Mouse (Mus musculus) E14TG2a.4 (cell line): ENCODE data around the gene Gm3417.
"Not testable (repeated sequence)": the region's sequence is repeated elsewhere in the genome, so short reads cannot be mapped to it uniquely, and the experiment has no call there.

Experiments used
- H3K27me3 ChIP-seq: 2 replicates; pipeline ENCODE4 v1.6.1; 2014; ENCODE audit warnings: low read length, control low read depth; ENCODE audit not compliant: insufficient read depth
- H3K36me3 ChIP-seq: 2 replicates; pipeline ENCODE4 v1.6.1; 2014; ENCODE audit warnings: low read length, control low read depth; ENCODE audit not compliant: insufficient read depth
- H3K4me1 ChIP-seq: replicated peaks from 2 replicates; pipeline ENCODE4 v1.6.1; 2014; ENCODE audit warnings: low read depth, low read length, control low read depth
- H3K4me3 ChIP-seq: replicated peaks from 2 replicates; pipeline ENCODE4 v1.5.1; 2014; ENCODE audit warnings: mild to moderate bottlenecking, low read length
- H3K9me3 ChIP-seq: 2 replicates; pipeline ENCODE4 v1.6.1; 2014; ENCODE audit warnings: low read length, control low read depth
- CTCF ChIP-seq: conservative IDR thresholded peaks from 2 replicates; pipeline ENCODE4 v1.5.1; 2014; ENCODE audit warnings: low read length
- NANOG ChIP-seq: IDR thresholded peaks from 2 replicates; pipeline ENCODE4 v1.6.1; 2014; ENCODE audit warnings: borderline replicate concordance, low read length, mixed read lengths
- POU5F1 ChIP-seq: IDR thresholded peaks from 2 replicates; pipeline ENCODE4 v1.6.1; 2014; ENCODE audit warnings: low read length, borderline replicate concordance

Gm3417 gene

GRCm38 (mm10) chr17:14977718-14978361 is 750 bp downstream of the Gm3417 start:
- H3K4me3 ChIP-seq = peak overlapping the region; percentile 74
- not testable (repeated sequence) for H3K4me1 ChIP-seq, H3K27me3 ChIP-seq, H3K36me3 ChIP-seq, H3K9me3 ChIP-seq

DNA sequence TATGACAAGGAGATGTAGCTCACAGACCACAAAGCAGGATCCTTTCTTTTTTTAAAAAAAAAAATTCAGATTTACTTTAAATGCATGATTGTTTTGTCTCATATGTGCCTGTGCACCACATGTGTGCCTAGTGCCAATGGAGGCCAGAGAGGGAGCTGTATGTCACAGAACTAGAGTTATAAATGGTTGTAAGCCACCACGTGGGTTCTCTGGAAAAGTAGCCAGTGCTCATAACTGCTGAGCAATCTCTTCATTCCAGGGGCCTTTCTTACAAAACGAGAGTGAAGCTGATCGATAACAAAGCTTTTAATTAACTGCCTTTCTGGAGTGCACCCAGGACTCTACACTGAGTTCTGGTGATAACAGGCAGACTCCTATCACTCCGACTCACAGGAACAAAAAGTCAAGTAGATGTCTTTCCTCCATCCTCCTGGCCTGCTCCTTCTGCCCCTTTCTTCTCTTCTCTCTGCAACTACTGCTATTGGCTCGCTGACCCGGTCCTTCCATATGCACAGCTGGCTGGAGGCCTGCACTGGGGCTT is 10.1 kb downstream of the Gm3417 start:
- not testable (repeated sequence) for H3K36me3 ChIP-seq, H3K4me3 ChIP-seq, H3K4me1 ChIP-seq, H3K9me3 ChIP-seq, H3K27me3 ChIP-seq

DNA sequence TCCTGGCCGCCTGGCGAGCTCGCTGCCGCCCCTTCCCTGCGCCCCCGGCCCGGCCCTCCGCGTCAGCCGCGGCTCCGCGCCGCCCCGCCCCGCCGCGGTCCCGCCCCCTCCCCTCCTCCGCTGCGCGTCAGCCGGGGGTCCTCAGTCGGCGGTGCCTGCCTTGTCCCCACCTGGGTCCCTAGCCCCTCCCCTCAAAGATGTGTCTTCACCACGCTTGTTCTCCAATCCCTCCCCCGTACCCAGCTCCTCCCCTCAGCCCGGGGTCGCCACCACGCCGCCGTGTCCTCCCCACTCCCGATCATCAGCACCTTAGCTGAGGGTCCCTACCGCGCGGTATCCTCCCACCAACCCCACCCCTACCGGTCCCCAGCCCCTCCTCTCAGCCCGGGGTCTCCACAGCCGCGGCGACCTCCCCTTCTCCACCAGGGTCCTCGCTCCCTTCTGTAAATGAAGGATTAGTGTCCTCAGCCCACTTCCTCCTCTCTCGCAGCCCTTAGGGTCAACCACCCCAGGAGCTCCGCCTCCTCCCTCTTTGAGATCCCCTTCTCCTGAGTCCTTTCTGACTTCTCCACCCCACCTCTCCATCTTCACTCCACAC is 16.9 kb downstream of the Gm3417 start:
- not testable (repeated sequence) for H3K4me3 ChIP-seq, H3K27me3 ChIP-seq, H3K9me3 ChIP-seq
- peaks cover 10% of the 10 kb centered on the region for H3K4me1 ChIP-seq
- H3K36me3 ChIP-seq = peaks cover 23% of the 10 kb centered on the region

- not testable (repeated sequence) for H3K27me3 ChIP-seq, H3K9me3 ChIP-seq
- peak within 1 kb of the TSS; percentile 87 for H3K4me3 ChIP-seq
- H3K36me3 ChIP-seq = peaks cover 29% of the 10 kb centered on the region
- peaks cover 10% of the 10 kb centered on the region for H3K4me1 ChIP-seq
These were observed 17.5 kb downstream of the Gm3417 start, which contains the start of gene Phf10 for GRCm38 (mm10) chr17:14960951-14961556. TSS of gene Phf10 (minus strand) at chr17:14961273.

DNA sequence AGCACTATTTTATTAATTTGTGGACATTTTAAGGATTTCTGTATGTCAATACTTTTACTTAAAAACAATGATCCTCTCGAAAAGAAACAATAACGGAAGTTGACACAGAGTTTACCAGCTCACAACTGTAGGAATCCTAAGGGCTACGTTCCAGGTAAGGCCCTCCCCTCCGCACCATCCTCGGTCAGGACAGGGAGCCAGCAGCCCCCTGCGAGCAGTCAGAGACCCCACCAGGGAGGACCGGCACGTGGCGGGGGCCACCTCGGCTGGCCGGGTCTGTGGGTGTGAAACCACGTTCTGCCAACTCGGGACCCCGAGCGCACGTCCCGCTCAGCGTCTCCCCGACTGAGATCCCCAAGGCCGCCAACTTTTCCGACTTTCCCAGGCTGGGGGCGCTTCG is 18.1 kb downstream of the Gm3417 start:
- Histone ChIP-seq H3K4me3 (peak overlapping the region; percentile 87), H3K9me3 (no peaks in the 10 kb centered on the region), H3K36me3 (peaks cover 29% of the 10 kb centered on the region), H3K4me1 (peaks cover 10% of the 10 kb centered on the region), H3K27me3 (no peaks in the 10 kb centered on the region)
- TF ChIP-seq POU5F1 (no peak), NANOG (no peak), CTCF (no peak)

GRCm38 (mm10) chr17:14959979-14960378 is 18.6 kb downstream of the Gm3417 start:
- no peak for TF ChIP-seq POU5F1
- no peak for TF ChIP-seq CTCF
- no peak for TF ChIP-seq NANOG
- Histone ChIP-seq H3K4me3 (peak overlapping the region; percentile 87), H3K4me1 (peaks cover 10% of the 10 kb centered on the region)

DNA sequence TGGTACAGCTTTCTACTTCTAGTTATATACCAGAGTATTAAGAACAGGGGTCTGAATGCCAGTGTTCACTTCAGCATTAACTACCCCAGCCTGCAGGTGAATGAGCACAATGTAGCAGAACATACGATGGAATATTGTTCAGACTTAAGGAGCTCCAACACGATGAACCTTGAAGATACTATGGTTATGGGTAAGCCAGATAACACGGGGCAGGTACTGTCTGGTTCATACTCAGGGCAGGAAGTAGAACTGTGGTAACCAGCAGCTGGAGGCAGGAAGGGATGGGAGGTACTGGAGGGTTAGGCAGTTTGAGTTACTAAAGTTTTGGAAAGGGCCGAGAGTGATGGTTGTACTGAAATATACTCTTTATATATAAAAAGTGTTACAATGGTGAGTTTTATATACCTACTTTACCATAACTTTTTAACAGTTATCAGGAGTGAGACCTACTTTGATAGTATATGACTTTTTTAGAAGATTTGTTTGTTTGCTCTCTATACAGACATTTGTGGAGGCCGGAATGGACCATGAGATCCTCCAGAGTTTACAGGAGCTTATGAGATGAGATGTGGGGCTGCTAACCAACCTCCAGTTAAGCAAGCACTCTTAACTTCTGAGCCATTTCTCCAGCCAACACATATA is 19.8 kb downstream of the Gm3417 start:
- no peaks in the 10 kb centered on the region for H3K27me3 ChIP-seq
- H3K4me3 ChIP-seq = no peak overlapping the region
- peaks cover 40% of the 10 kb centered on the region for H3K36me3 ChIP-seq
- H3K9me3 ChIP-seq = no peaks in the 10 kb centered on the region
- TF ChIP-seq NANOG (no peak), POU5F1 (no peak), CTCF (no peak)
- H3K4me1 ChIP-seq = peaks cover 15% of the 10 kb centered on the region

More at GRCm38 (mm10) chr17:14959979-14960378, 18.6 kb downstream of the Gm3417 start:
- Histone ChIP-seq H3K27me3 (no peaks in the 10 kb centered on the region), H3K36me3 (peaks cover 29% of the 10 kb centered on the region), H3K9me3 (no peaks in the 10 kb centered on the region)

DNA sequence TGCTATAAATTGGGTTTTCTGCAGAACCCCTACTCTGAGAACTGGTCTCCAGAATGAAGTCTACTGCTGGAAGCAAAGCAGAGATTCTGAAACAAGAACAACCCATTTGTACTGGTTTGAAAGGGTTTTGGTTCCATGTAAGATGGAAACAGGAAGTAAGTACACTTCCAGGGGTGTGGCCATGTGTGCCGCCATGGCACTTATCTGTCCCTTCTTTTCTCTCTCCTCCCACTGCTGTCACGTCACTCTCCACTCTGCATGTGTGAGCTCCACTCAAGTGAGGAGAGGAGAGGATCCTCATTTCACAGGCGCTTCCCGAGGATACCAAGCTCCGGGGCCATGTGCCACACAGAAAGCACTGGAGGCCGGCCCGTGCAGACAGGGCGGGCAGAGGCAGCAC is 25.1 kb downstream of the Gm3417 start:
- H3K36me3 ChIP-seq = peaks cover 82% of the 10 kb centered on the region
- H3K4me1 ChIP-seq = peaks cover 14% of the 10 kb centered on the region
- no peak overlapping the region for H3K4me3 ChIP-seq
- no peaks in the 10 kb centered on the region for H3K9me3 ChIP-seq
- TF ChIP-seq POU5F1 (no peak), CTCF (no peak), NANOG (no peak)
- no peaks in the 10 kb centered on the region for H3K27me3 ChIP-seq
